Mouse (Mus musculus): ENCODE data around the gene Zscan26.

DNA sequence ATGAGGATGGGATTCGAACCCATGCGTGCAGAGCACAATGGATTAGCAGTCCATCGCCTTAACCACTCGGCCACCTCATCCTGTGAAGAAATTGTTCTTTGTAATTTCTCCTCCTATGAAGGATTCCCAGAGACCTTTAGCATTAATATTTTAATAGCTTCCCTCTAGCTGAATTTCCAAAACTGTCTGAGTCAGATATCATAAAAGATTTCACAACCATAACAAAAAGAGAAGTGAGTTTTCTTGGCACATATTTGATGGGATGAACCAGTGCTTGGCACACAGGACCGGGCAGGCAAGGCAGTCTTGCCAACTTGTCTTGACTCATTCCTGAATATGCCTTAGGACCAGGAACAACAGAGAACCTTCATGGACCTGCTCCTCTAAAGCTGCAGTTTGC, 39.3 kb upstream of the Zscan26 start:
- no peak for TF ChIP-seq CTCF (IDR thresholded peaks at IDR 0.05; ENCODE audit: low read depth, low read length)
- TF ChIP-seq TAL1 (conservative IDR thresholded peaks at IDR 0.05; ENCODE audit: low read depth, low read length): no peak
- no peak for TF ChIP-seq GATA1 (IDR thresholded peaks at IDR 0.05; ENCODE audit: borderline replicate concordance, low read length)

All from G1E (cell line).